Mouse (Mus musculus): Measurements from ENCODE around the gene Olfr876. TPM values are rescaled to one million over a fixed set of nuclear protein-coding genes. Genes with fewer than 3 reads are reported as not detected.

The Olfr876 gene
- not detected for polyA plus RNA-seq (2014; fragmentation: Illumina TruSeq; extraction: RNeasy Lipid Tissue Mini Kit (QIAGEN cat#74804); ENCODE audit: low read depth, low replicate concordance)

DNA sequence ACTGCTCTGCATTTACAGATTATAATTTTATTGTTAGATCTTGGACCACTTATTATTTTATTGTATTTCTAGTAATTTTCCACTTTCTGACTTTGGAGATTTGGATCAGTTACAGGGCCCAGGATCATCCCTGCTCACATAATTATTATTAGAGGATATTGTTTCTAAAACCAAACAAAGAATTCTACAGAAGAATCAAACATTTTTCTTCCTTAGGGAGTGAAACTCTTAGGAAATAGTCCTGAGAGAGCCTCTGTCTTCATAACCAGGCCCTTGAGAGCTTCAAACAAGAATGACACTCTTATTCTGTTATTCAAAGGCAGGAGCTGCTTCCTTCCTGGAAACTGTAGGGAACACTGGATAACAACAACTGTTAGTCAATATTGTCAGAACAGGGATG is at the start of gene Olfr876:
Olfr876 (plus strand) TSS at position 301 of the 400 bp plus-strand sequence.

DNA sequence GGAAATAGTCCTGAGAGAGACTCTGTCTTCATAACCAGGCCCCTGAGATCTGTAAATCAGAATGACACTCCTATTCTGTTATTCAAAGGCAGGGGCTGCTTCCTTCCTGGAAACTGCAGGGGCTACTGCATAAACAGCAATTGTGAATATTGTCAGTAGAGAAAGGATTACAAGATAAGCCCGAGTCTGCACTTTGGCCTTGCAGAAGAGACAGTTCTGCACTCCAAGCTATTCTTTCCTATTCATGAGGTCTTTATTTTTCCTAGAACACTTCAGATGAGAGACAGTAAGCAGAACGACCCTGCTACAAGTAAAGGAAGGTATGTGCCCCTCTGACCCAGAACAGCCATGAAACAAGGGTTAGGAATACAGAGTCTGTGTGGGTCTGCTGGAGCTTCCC is 31.1 kb upstream of the Olfr876 start, which contains the start of gene Olfr875:
Olfr875 (plus strand) TSS at position 99 of the 400 bp plus-strand sequence.

DNA sequence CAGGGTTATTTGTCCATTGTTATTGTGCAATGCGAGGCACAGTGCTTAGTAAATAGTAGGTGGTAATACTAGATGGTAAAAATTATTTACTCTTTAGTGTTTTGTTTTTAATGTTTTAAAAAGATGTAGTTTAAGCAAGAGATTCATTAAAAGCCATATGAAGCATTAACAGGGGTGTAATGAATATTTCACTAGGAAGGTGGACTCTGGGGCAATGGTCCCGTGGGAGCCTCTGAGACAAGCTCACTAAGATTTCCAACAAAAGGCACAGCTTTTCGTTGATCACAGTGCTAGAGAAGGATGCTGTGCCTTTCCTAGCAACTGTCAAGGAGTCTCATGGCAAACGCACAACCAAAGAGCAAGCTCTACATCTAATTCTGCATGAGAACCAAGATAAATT is 51.1 kb downstream of the Olfr876 start, which contains the start of gene Olfr877:
Olfr877 (plus strand) TSS at position 301 of the 400 bp plus-strand sequence.

Other genes starting within 250 kb of the Olfr876 start
- gene Siae, start 247.3 kb upstream of the Olfr876 start, polyA plus RNA-seq (2014; fragmentation: Illumina TruSeq; extraction: RNeasy Lipid Tissue Mini Kit (QIAGEN cat#74804); ENCODE audit: low read depth, low replicate concordance), result 14.4 TPM
- gene Spa17, start 189.3 kb upstream of the Olfr876 start, polyA plus RNA-seq (2014; fragmentation: Illumina TruSeq; extraction: RNeasy Lipid Tissue Mini Kit (QIAGEN cat#74804); ENCODE audit: low read depth, low replicate concordance), result 4,141 TPM
- gene Tbrg1, start 145.7 kb upstream of the Olfr876 start, polyA plus RNA-seq (2014; fragmentation: Illumina TruSeq; extraction: RNeasy Lipid Tissue Mini Kit (QIAGEN cat#74804); ENCODE audit: low read depth, low replicate concordance), result 57.5 TPM
- gene Panx3, start 133.8 kb upstream of the Olfr876 start, polyA plus RNA-seq (2014; fragmentation: Illumina TruSeq; extraction: RNeasy Lipid Tissue Mini Kit (QIAGEN cat#74804); ENCODE audit: low read depth, low replicate concordance), result 0.91 TPM
- not detected for gene Olfr160, start 86.8 kb upstream of the Olfr876 start, polyA plus RNA-seq (2014; fragmentation: Illumina TruSeq; extraction: RNeasy Lipid Tissue Mini Kit (QIAGEN cat#74804); ENCODE audit: low read depth, low replicate concordance)
- gene Olfr874, start 57.9 kb upstream of the Olfr876 start, polyA plus RNA-seq (2014; fragmentation: Illumina TruSeq; extraction: RNeasy Lipid Tissue Mini Kit (QIAGEN cat#74804); ENCODE audit: low read depth, low replicate concordance), result 0.63 TPM
- gene Olfr875, start 31.2 kb upstream of the Olfr876 start, polyA plus RNA-seq (2014; fragmentation: Illumina TruSeq; extraction: RNeasy Lipid Tissue Mini Kit (QIAGEN cat#74804); ENCODE audit: low read depth, low replicate concordance), result 0.36 TPM
- not detected for gene Olfr877, start 51.2 kb downstream of the Olfr876 start, polyA plus RNA-seq (2014; fragmentation: Illumina TruSeq; extraction: RNeasy Lipid Tissue Mini Kit (QIAGEN cat#74804); ENCODE audit: low read depth, low replicate concordance)
- not detected for gene Olfr145, start 93.7 kb downstream of the Olfr876 start, polyA plus RNA-seq (2014; fragmentation: Illumina TruSeq; extraction: RNeasy Lipid Tissue Mini Kit (QIAGEN cat#74804); ENCODE audit: low read depth, low replicate concordance)
- gene Olfr878, start 114.8 kb downstream of the Olfr876 start, polyA plus RNA-seq (2014; fragmentation: Illumina TruSeq; extraction: RNeasy Lipid Tissue Mini Kit (QIAGEN cat#74804); ENCODE audit: low read depth, low replicate concordance), result not detected
- not detected for gene Olfr881, start 188.8 kb downstream of the Olfr876 start, polyA plus RNA-seq (2014; fragmentation: Illumina TruSeq; extraction: RNeasy Lipid Tissue Mini Kit (QIAGEN cat#74804); ENCODE audit: low read depth, low replicate concordance)
- not detected for gene Olfr883, start 222.8 kb downstream of the Olfr876 start, polyA plus RNA-seq (2014; fragmentation: Illumina TruSeq; extraction: RNeasy Lipid Tissue Mini Kit (QIAGEN cat#74804); ENCODE audit: low read depth, low replicate concordance)
- not detected for gene Olfr884, start 243.5 kb downstream of the Olfr876 start, polyA plus RNA-seq (2014; fragmentation: Illumina TruSeq; extraction: RNeasy Lipid Tissue Mini Kit (QIAGEN cat#74804); ENCODE audit: low read depth, low replicate concordance)